Mouse (Mus musculus): ENCODE results near the gene Larp7. TPM values are rescaled to one million over a fixed set of nuclear protein-coding genes. Genes with fewer than 3 reads are reported as not detected.

The Larp7 gene
- polyA plus RNA-seq, 1 experiment from 2014 or later = 31.1 TPM

DNA sequence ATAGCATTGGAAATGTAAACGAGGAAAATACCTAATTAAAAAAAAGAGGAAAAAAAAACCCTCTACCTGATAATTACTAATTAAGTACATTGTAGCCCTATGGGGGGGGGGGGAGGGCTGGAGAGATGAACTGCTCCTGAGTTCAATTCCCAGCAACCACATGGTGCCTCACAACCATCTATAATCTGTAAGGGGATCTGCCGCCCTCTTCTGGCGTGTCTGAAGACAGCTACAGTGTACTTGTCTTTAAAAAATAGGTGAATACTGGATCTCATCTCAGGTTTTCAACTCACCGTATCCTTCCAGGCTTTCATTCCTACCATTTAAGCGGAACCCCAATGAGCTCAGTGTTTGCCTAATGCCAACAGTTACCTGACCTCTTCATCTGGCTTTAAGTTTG, 5.3 kb downstream of the Larp7 start:
- 41% methylated on average over 5 of the region's 5 CpGs for WGBS
- Histone ChIP-seq H3K9me3 (ENCODE audit: control insufficient read depth, low read length) (no peaks in the 10 kb centered on the region), H3K4me1 (replicated peaks; ENCODE audit: control insufficient read depth, insufficient read depth, low read length) (no peaks in the 10 kb centered on the region), H3K27me3 (replicated peaks; ENCODE audit: control insufficient read depth, insufficient read depth, low read length) (no peaks in the 10 kb centered on the region), H3K9ac (replicated peaks; ENCODE audit: low read depth, low read length) (no peak overlapping the region), H3K4me2 (ENCODE audit: low read length) (no peak overlapping the region), H3K27ac (ENCODE audit: low read length) (no peak overlapping the region), H3K36me3 (ENCODE audit: control insufficient read depth, insufficient read depth) (peaks cover 10% of the 10 kb centered on the region), H3K4me3 (replicated peaks; ENCODE audit: low read length) (no peak overlapping the region)
- ATAC-seq = no peak

DNA sequence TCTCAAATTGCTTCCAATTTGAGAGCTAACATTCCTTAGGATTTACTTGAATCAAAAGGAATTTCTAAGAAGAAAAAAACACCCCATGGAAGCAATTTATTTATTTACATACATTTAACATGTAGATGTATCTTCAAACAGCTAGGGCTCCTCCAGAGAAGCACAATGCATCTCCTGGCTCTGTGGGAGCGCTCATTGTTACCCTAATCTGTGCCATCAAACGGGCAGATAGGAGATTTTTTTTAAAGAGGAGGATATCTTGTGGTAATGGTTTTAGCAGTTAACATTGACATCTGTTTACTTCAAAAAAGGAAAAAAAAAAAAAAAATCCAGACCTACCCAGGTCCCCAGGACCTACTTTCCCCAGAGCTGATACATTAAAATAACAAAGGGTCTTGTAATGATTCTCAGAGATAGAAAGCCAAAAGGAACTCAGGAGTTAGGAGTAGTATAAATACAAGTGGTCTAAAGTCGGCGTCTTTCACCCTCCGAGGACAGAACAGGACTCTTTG, 8.5 kb downstream of the Larp7 start:
- Histone ChIP-seq H3K27me3 (replicated peaks; ENCODE audit: control insufficient read depth, insufficient read depth, low read length) (no peaks in the 10 kb centered on the region), H3K36me3 (ENCODE audit: control insufficient read depth, insufficient read depth) (peaks cover 11% of the 10 kb centered on the region), H3K4me1 (replicated peaks; ENCODE audit: control insufficient read depth, insufficient read depth, low read length) (no peaks in the 10 kb centered on the region), H3K4me3 (replicated peaks; ENCODE audit: low read length) (no peak overlapping the region), H3K4me2 (ENCODE audit: low read length) (no peak overlapping the region), H3K9me3 (ENCODE audit: control insufficient read depth, low read length) (no peaks in the 10 kb centered on the region), H3K27ac (ENCODE audit: low read length) (no peak overlapping the region), H3K9ac (replicated peaks; ENCODE audit: low read depth, low read length) (no peak overlapping the region)
- ATAC-seq = no peak
- WGBS = 21% methylated on average over 5 of the region's 5 CpGs

- 76% methylated on average over 4 of the region's 4 CpGs for WGBS
- Histone ChIP-seq H3K4me1 (replicated peaks; ENCODE audit: control insufficient read depth, insufficient read depth, low read length) (no peaks in the 10 kb centered on the region), H3K9ac (replicated peaks; ENCODE audit: low read depth, low read length) (no peak overlapping the region), H3K4me2 (ENCODE audit: low read length) (no peak overlapping the region), H3K27ac (ENCODE audit: low read length) (no peak overlapping the region), H3K36me3 (ENCODE audit: control insufficient read depth, insufficient read depth) (peaks cover 11% of the 10 kb centered on the region), H3K9me3 (ENCODE audit: control insufficient read depth, low read length) (no peaks in the 10 kb centered on the region), H3K27me3 (replicated peaks; ENCODE audit: control insufficient read depth, insufficient read depth, low read length) (no peaks in the 10 kb centered on the region), H3K4me3 (replicated peaks; ENCODE audit: low read length) (no peak overlapping the region)
- ATAC-seq = no peak
Observed at GRCm38 (mm10) chr3:127543976-127544375, 9.2 kb downstream of the Larp7 start.

DNA sequence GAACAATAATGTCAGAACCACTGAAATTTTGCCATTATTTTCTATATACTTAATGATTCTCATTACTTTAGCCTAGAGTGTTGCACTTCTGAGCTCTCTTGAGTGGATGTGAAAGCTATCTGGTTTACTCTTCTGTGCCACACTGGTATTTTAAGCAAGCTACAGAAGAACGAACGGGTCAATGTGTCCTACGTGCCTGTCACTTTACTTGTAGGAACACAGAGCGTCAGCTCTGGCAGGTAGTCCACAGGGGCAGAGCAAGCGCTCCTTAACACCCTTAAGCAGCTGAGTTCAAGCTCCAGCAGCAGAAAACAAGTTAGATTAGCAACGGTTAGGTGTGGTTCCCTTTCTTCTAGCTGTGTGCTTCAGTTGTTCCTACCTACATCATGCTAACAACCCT, 14.0 kb downstream of the Larp7 start:
- Histone ChIP-seq H3K4me3 (replicated peaks; ENCODE audit: low read length) (no peak overlapping the region), H3K9ac (replicated peaks; ENCODE audit: low read depth, low read length) (no peak overlapping the region), H3K27ac (ENCODE audit: low read length) (no peak overlapping the region), H3K4me1 (replicated peaks; ENCODE audit: control insufficient read depth, insufficient read depth, low read length) (no peaks in the 10 kb centered on the region), H3K27me3 (replicated peaks; ENCODE audit: control insufficient read depth, insufficient read depth, low read length) (no peaks in the 10 kb centered on the region), H3K9me3 (ENCODE audit: control insufficient read depth, low read length) (no peaks in the 10 kb centered on the region), H3K4me2 (ENCODE audit: low read length) (no peak overlapping the region), H3K36me3 (ENCODE audit: control insufficient read depth, insufficient read depth) (peaks cover 5% of the 10 kb centered on the region)
- WGBS = 63% methylated on average over 6 of the region's 6 CpGs
- ATAC-seq = no peak

DNA sequence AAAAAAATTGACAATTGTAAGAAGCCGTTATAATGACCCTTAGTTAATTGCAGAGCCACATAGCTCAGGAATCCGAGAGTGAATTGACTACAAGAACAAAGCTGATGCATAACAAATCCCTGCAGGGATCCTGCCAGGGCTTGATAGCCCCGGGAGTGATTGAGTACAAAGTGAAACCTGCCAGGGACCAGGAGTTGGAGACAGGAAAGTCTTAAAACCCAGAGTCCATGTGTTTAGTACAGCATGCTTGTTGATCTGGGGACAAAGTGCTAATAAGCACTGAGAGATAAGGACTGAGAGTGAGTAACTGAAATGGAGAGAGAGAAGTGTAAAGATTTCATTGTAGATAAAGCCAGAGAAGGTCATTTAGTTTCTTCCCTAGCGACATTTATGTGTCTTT, 22.9 kb downstream of the Larp7 start:
- Histone ChIP-seq H3K4me1 (replicated peaks; ENCODE audit: control insufficient read depth, insufficient read depth, low read length) (no peaks in the 10 kb centered on the region), H3K36me3 (ENCODE audit: control insufficient read depth, insufficient read depth) (no peaks in the 10 kb centered on the region), H3K4me3 (replicated peaks; ENCODE audit: low read length) (no peak overlapping the region), H3K27me3 (replicated peaks; ENCODE audit: control insufficient read depth, insufficient read depth, low read length) (no peaks in the 10 kb centered on the region), H3K9ac (replicated peaks; ENCODE audit: low read depth, low read length) (no peak overlapping the region), H3K27ac (ENCODE audit: low read length) (no peak overlapping the region), H3K9me3 (ENCODE audit: control insufficient read depth, low read length) (no peaks in the 10 kb centered on the region), H3K4me2 (ENCODE audit: low read length) (no peak overlapping the region)
- 4% methylated on average over 4 of the region's 4 CpGs for WGBS
- ATAC-seq = no peak

- Histone ChIP-seq H3K4me2 (ENCODE audit: low read length) (no peak overlapping the region), H3K27ac (ENCODE audit: low read length) (no peak overlapping the region), H3K36me3 (ENCODE audit: control insufficient read depth, insufficient read depth) (no peaks in the 10 kb centered on the region), H3K4me1 (replicated peaks; ENCODE audit: control insufficient read depth, insufficient read depth, low read length) (no peaks in the 10 kb centered on the region), H3K27me3 (replicated peaks; ENCODE audit: control insufficient read depth, insufficient read depth, low read length) (no peaks in the 10 kb centered on the region), H3K9ac (replicated peaks; ENCODE audit: low read depth, low read length) (no peak overlapping the region), H3K4me3 (replicated peaks; ENCODE audit: low read length) (no peak overlapping the region), H3K9me3 (ENCODE audit: control insufficient read depth, low read length) (no peaks in the 10 kb centered on the region)
- WGBS = 65% methylated on average over 4 of the region's 4 CpGs
- no peak for ATAC-seq
Observed at GRCm38 (mm10) chr3:127529824-127530223, 23.3 kb downstream of the Larp7 start.

DNA sequence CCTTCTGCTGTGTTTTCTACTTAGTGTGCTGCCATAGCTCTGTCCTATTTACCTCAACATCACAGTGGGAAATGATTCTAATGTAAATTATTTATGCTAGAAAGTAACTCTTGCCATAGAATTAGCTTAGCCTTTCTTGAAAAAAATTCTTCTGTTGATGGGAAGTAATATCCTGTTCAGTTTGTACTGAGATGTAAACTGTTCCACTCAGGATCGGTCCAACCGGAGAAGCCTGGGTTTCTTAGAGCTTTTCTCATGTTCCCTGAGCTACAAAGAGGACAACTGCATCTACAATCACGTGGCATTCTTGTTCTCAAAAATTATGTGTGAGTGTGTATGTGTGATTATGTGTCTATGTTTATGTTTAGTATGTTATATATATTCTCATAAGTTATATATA, 23.9 kb downstream of the Larp7 start:
- Histone ChIP-seq H3K4me3 (replicated peaks; ENCODE audit: low read length) (no peak overlapping the region), H3K9me3 (ENCODE audit: control insufficient read depth, low read length) (no peaks in the 10 kb centered on the region), H3K36me3 (ENCODE audit: control insufficient read depth, insufficient read depth) (no peaks in the 10 kb centered on the region), H3K27me3 (replicated peaks; ENCODE audit: control insufficient read depth, insufficient read depth, low read length) (no peaks in the 10 kb centered on the region), H3K4me2 (ENCODE audit: low read length) (no peak overlapping the region), H3K4me1 (replicated peaks; ENCODE audit: control insufficient read depth, insufficient read depth, low read length) (no peaks in the 10 kb centered on the region), H3K27ac (ENCODE audit: low read length) (no peak overlapping the region), H3K9ac (replicated peaks; ENCODE audit: low read depth, low read length) (no peak overlapping the region)
- WGBS = 81% methylated on average over 3 of the region's 3 CpGs
- ATAC-seq = no peak

- no peak for ATAC-seq
- no peak overlapping the region for H3K27ac ChIP-seq (ENCODE audit: low read length)
- H3K4me3 ChIP-seq (replicated peaks; ENCODE audit: low read length) = no peak overlapping the region
- no peaks in the 10 kb centered on the region for H3K9me3 ChIP-seq (ENCODE audit: control insufficient read depth, low read length)
- no peaks in the 10 kb centered on the region for H3K27me3 ChIP-seq (replicated peaks; ENCODE audit: control insufficient read depth, insufficient read depth, low read length)
- WGBS = 75% methylated on average over 5 of the region's 5 CpGs
- H3K4me2 ChIP-seq (ENCODE audit: low read length) = no peak overlapping the region
- no peaks in the 10 kb centered on the region for H3K4me1 ChIP-seq (replicated peaks; ENCODE audit: control insufficient read depth, insufficient read depth, low read length)
- no peaks in the 10 kb centered on the region for H3K36me3 ChIP-seq (ENCODE audit: control insufficient read depth, insufficient read depth)
- no peak overlapping the region for H3K9ac ChIP-seq (replicated peaks; ENCODE audit: low read depth, low read length)
Observed at GRCm38 (mm10) chr3:127527465-127528034, 25.6 kb downstream of the Larp7 start.

GRCm38 (mm10) chr3:127525188-127525819, 27.8 kb downstream of the Larp7 start:
- Histone ChIP-seq H3K9me3 (ENCODE audit: control insufficient read depth, low read length) (no peaks in the 10 kb centered on the region), H3K9ac (replicated peaks; ENCODE audit: low read depth, low read length) (no peak overlapping the region), H3K27me3 (replicated peaks; ENCODE audit: control insufficient read depth, insufficient read depth, low read length) (no peaks in the 10 kb centered on the region), H3K36me3 (ENCODE audit: control insufficient read depth, insufficient read depth) (no peaks in the 10 kb centered on the region), H3K4me3 (replicated peaks; ENCODE audit: low read length) (no peak overlapping the region), H3K27ac (ENCODE audit: low read length) (no peak overlapping the region), H3K4me1 (replicated peaks; ENCODE audit: control insufficient read depth, insufficient read depth, low read length) (no peaks in the 10 kb centered on the region), H3K4me2 (ENCODE audit: low read length) (no peak overlapping the region)
- ATAC-seq = no peak
- WGBS = 77% methylated on average over 8 of the region's 8 CpGs
